Mouse (Mus musculus): Measurements from ENCODE around the gene Stra6. TPM values are rescaled to one million over a fixed set of nuclear protein-coding genes. Genes with fewer than 3 reads are reported as not detected.

The Stra6 gene
- polyA plus RNA-seq, 2 experiments: 13.1 to 22.0 TPM

DNA sequence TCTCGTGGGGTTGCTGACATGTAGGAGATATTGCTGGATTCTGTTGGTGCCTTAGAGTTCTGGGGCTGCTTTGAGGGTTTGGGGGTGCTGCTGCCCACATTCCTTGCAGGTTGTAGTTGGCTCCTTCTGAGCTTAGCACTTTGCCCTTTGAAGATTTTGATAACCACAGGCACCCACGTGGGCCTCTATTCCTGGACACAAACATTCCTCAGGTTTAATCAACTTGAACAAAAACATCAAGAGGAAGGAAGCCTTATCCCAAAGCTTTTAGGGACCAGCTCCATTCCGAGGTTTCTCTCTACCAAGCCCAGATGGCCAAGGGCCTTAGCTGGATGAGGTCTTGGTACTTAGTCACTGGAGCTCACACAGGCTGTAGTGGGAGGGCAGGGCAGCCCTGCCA lies 67.3 kb downstream of the Stra6 start:
- Histone ChIP-seq H3K27ac (replicated peaks; ENCODE audit: low read depth, low read length) (no peak overlapping the region), H3K36me3 (ENCODE audit: control insufficient read depth, insufficient read depth, low read length) (no peaks in the 10 kb centered on the region), H3K4me2 (replicated peaks; ENCODE audit: low read depth, low read length, severe bottlenecking) (no peak overlapping the region), H3K4me3 (replicated peaks; ENCODE audit: low read length) (no peak overlapping the region), H3K9ac (ENCODE audit: low read depth, low read length, severe bottlenecking) (no peak overlapping the region), H3K9me3 (ENCODE audit: control insufficient read depth, low read length) (no peaks in the 10 kb centered on the region), H3K27me3 (ENCODE audit: control insufficient read depth, insufficient read depth, low read length) (no peaks in the 10 kb centered on the region), H3K4me1 (ENCODE audit: control insufficient read depth, insufficient read depth, low read length) (peaks cover 74% of the 10 kb centered on the region)
- TF ChIP-seq POLR2A (IDR thresholded peaks at IDR 0.05; ENCODE audit: borderline replicate concordance, extremely low read depth, insufficient read depth, insufficient read length): no peak
- WGBS: 44% methylated on average over 3 of the region's 3 CpGs
- no peak for DNase-seq (ENCODE audit: low spot score)
- no peak for ATAC-seq (ENCODE audit: low FRiP score, low read depth)

DNA sequence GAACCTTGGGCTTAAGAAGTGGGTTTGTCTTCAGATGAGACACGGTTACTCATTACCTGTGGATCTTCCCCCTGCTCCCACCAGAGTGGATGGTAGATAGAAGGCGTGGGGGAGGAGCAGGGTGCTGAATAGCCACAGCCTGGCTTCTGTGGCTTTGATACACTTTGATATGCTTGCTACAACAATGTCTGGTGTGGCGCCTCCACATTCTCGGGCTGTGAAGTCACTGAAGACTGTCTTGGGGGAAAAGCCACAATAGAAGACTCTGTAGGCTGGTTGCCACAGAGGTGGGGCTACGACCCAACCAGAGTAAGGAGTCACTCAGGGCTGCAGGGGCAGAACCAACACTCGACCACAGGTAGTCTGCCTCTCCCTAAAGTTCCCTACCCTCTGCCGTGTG lies 68.1 kb downstream of the Stra6 start:
- DNase-seq (ENCODE audit: low spot score) (no peak), ATAC-seq (ENCODE audit: low FRiP score, low read depth) (no peak)
- WGBS: 68% methylated on average over 7 of the region's 7 CpGs
- no peak overlapping the region for H3K4me3 ChIP-seq (replicated peaks; ENCODE audit: low read length)
- no peak for TF ChIP-seq POLR2A (IDR thresholded peaks at IDR 0.05; ENCODE audit: borderline replicate concordance, extremely low read depth, insufficient read depth, insufficient read length)
- no peak overlapping the region for H3K4me2 ChIP-seq (replicated peaks; ENCODE audit: low read depth, low read length, severe bottlenecking)
- H3K27ac ChIP-seq (replicated peaks; ENCODE audit: low read depth, low read length): no peak overlapping the region
- no peak overlapping the region for H3K9ac ChIP-seq (ENCODE audit: low read depth, low read length, severe bottlenecking)
- no peaks in the 10 kb centered on the region for H3K9me3 ChIP-seq (ENCODE audit: control insufficient read depth, low read length)
- peaks cover 82% of the 10 kb centered on the region for H3K4me1 ChIP-seq (ENCODE audit: control insufficient read depth, insufficient read depth, low read length)
- H3K36me3 ChIP-seq (ENCODE audit: control insufficient read depth, insufficient read depth, low read length): no peaks in the 10 kb centered on the region
- H3K27me3 ChIP-seq (ENCODE audit: control insufficient read depth, insufficient read depth, low read length): no peaks in the 10 kb centered on the region

DNA sequence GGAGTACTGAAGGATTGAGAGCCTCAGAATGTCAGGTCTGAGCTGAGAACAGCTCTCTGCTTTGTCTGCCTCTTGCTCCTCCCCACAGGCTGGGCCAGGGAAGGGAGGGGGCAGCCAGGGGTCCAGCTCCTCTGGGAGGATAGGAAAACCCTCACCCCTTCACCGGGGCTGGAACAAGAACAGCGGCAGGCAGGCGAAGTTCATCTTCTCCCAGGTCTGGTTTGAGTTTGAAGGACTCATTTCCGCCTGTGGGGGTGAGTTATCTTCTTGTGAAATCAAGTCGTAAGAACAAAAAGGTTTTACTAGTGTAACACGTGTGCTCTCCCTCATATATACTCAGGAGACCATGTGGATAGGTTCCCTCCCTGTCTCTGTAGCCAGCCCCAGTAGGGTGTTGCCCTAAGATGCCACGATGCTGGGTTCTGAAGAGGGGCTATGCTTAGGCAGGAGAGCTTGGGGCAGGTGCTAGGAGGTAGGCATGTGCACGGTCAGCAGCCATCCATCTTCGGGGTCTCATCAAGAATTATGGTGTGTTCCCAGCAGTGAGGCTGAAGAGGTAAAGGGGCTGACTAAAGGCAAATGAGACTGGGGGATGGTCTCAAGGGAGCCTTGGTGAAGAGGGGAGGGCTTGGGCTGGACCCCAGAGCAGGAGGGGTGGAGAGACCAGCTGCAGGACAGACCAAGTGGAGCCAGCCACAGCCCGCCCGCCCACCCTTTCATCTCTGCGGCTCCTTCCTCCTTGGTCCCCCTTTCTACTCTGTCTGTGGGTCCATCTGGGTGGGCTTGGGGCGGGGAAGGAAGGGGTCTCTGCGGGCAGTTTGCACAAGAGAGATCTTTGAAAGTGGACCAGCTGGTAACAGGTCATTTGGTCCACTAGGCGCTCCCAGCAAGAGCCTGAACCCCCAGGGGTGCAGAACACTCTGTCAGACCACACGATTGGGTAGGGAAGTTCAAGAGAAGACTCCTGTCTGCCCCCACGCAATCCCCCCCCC lies 70.6 kb downstream of the Stra6 start:
- H3K9me3 ChIP-seq (ENCODE audit: control insufficient read depth, low read length): no peaks in the 10 kb centered on the region
- H3K4me1 ChIP-seq (ENCODE audit: control insufficient read depth, insufficient read depth, low read length): peaks cover 65% of the 10 kb centered on the region
- WGBS: 6% methylated on average over 14 of the region's 17 CpGs
- H3K27me3 ChIP-seq (ENCODE audit: control insufficient read depth, insufficient read depth, low read length): no peaks in the 10 kb centered on the region
- peak overlapping the region; percentile 33 for H3K4me2 ChIP-seq (replicated peaks; ENCODE audit: low read depth, low read length, severe bottlenecking)
- H3K36me3 ChIP-seq (ENCODE audit: control insufficient read depth, insufficient read depth, low read length): no peaks in the 10 kb centered on the region
- ATAC-seq (ENCODE audit: low FRiP score, low read depth) (peak; percentile 42; the same call in 1 of the 2 replicates), DNase-seq (ENCODE audit: low spot score) (peak; percentile 36)
- no peak overlapping the region for H3K9ac ChIP-seq (ENCODE audit: low read depth, low read length, severe bottlenecking)
- no peak overlapping the region for H3K4me3 ChIP-seq (replicated peaks; ENCODE audit: low read length)
- TF ChIP-seq POLR2A (IDR thresholded peaks at IDR 0.05; ENCODE audit: borderline replicate concordance, extremely low read depth, insufficient read depth, insufficient read length): no peak
- H3K27ac ChIP-seq (replicated peaks; ENCODE audit: low read depth, low read length): peak overlapping the region; percentile 63

DNA sequence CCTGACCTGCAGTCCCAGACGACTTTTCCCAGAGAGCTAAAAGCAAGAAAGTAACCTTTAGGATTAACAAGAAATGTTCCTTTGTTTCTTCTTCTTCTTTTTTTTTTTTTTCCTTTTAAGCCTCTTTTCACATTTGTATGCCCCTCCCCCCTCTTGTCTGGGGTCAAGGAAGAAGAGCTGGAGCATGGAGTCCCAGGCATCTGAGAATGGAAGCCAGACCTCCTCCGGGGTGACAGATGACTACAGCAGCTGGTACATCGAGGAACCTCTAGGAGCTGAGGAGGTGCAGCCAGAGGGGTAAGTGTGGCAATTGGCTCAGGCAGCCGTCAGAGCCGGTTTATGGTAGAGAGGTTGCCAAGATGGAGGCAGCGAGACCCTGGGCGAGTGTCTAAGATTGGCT lies 71.3 kb downstream of the Stra6 start:
- no peaks in the 10 kb centered on the region for H3K27me3 ChIP-seq (ENCODE audit: control insufficient read depth, insufficient read depth, low read length)
- TF ChIP-seq POLR2A (IDR thresholded peaks at IDR 0.05; ENCODE audit: borderline replicate concordance, extremely low read depth, insufficient read depth, insufficient read length): no peak
- WGBS: 12% methylated on average over 7 of the region's 7 CpGs
- peaks cover 62% of the 10 kb centered on the region for H3K4me1 ChIP-seq (ENCODE audit: control insufficient read depth, insufficient read depth, low read length)
- DNase-seq (ENCODE audit: low spot score): no peak
- no peaks in the 10 kb centered on the region for H3K9me3 ChIP-seq (ENCODE audit: control insufficient read depth, low read length)
- peak overlapping the region; percentile 33 for H3K4me2 ChIP-seq (replicated peaks; ENCODE audit: low read depth, low read length, severe bottlenecking)
- H3K27ac ChIP-seq (replicated peaks; ENCODE audit: low read depth, low read length): peak overlapping the region; percentile 63
- H3K36me3 ChIP-seq (ENCODE audit: control insufficient read depth, insufficient read depth, low read length): no peaks in the 10 kb centered on the region
- no peak overlapping the region for H3K9ac ChIP-seq (ENCODE audit: low read depth, low read length, severe bottlenecking)
- no peak for ATAC-seq (ENCODE audit: low FRiP score, low read depth)
- 0 out of 2 replicates have a peak overlapping the region, but pooled peaks have one; percentile 9 for H3K4me3 ChIP-seq (replicated peaks; ENCODE audit: low read length)

DNA sequence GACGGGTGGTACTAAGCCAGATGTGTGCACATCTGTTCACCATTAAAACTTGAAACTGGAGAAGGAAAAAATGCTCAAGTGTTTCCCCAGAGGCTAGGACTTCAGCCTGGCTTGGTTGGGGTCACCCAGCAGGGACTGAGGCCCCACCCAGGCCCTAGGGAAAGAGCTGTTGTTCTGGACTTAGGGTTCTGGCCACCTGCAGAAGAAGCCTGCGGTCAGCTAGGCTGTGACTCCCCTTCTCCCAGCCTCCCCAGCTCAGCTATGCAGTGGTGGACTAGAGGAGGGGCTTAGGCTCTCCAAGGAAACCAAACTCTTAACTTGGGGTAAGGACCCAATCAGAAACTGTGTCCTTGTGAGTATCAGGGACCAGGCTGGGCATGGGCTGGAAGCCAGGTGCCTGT lies 72.3 kb downstream of the Stra6 start:
- Histone ChIP-seq H3K4me3 (replicated peaks; ENCODE audit: low read length) (no peak overlapping the region; the same call in 1 of the 2 replicates), H3K4me1 (ENCODE audit: control insufficient read depth, insufficient read depth, low read length) (peaks cover 60% of the 10 kb centered on the region), H3K27me3 (ENCODE audit: control insufficient read depth, insufficient read depth, low read length) (no peaks in the 10 kb centered on the region), H3K36me3 (ENCODE audit: control insufficient read depth, insufficient read depth, low read length) (no peaks in the 10 kb centered on the region), H3K4me2 (replicated peaks; ENCODE audit: low read depth, low read length, severe bottlenecking) (peak overlapping the region; percentile 30), H3K9me3 (ENCODE audit: control insufficient read depth, low read length) (no peaks in the 10 kb centered on the region), H3K9ac (ENCODE audit: low read depth, low read length, severe bottlenecking) (no peak overlapping the region), H3K27ac (replicated peaks; ENCODE audit: low read depth, low read length) (peak overlapping the region; percentile 63)
- 3% methylated on average over 2 of the region's 2 CpGs for WGBS
- DNase-seq (ENCODE audit: low spot score) (peak; percentile 40), ATAC-seq (ENCODE audit: low FRiP score, low read depth) (0 out of 2 replicates have a peak, but pooled peaks have one; percentile 13)
- TF ChIP-seq POLR2A (IDR thresholded peaks at IDR 0.05; ENCODE audit: borderline replicate concordance, extremely low read depth, insufficient read depth, insufficient read length): no peak

Data from limb, embryonic 14.5 days (tissue).